Mouse (Mus musculus) midbrain, embryonic 13.5 days (tissue): ENCODE measurements around the gene Dpp9. TPM values are rescaled to one million over a fixed set of nuclear protein-coding genes. Genes with fewer than 3 reads are reported as not detected.

Experiments used
- ATAC-seq: fragments of 200-750 bp; cut with Nextera tagmentation; 2 replicates; pipeline ENCODE4 v1.8.0; 2017; ENCODE audit warnings: mild to moderate bottlenecking, moderate TSS enrichment, moderate library complexity
- H3K27ac ChIP-seq: fragments of 300-500 bp; sonication (generic); 2 replicates; pipeline ENCODE4 v1.5.1; 2015; ENCODE audit warnings: inconsistent platforms, mild to moderate bottlenecking, moderate library complexity
- H3K27me3 ChIP-seq: fragments of 300-500 bp; sonication (generic); 2 replicates; pipeline ENCODE4 v1.6.1; 2015; ENCODE audit warnings: mild to moderate bottlenecking, inconsistent platforms
- H3K36me3 ChIP-seq: fragments of 300-500 bp; sonication (generic); 2 replicates; pipeline ENCODE4 v1.6.1; 2015; ENCODE audit warnings: mild to moderate bottlenecking, inconsistent platforms
- H3K4me1 ChIP-seq: fragments of 300-500 bp; sonication (generic); replicated peaks from 2 replicates; pipeline ENCODE4 v1.6.1; 2015; ENCODE audit warnings: inconsistent platforms
- H3K4me2 ChIP-seq: fragments of 300-500 bp; sonication (generic); replicated peaks from 2 replicates; pipeline ENCODE4 v1.6.1; 2015; ENCODE audit warnings: moderate library complexity, mild to moderate bottlenecking, inconsistent platforms
- H3K4me3 ChIP-seq: fragments of 300-500 bp; sonication (generic); replicated peaks from 2 replicates; pipeline ENCODE4 v1.5.1; 2015; ENCODE audit warnings: mild to moderate bottlenecking, inconsistent platforms
- H3K9ac ChIP-seq: fragments of 300-500 bp; sonication (generic); replicated peaks from 2 replicates; pipeline ENCODE4 v1.6.1; 2015; ENCODE audit warnings: mild to moderate bottlenecking, inconsistent platforms
- H3K9me3 ChIP-seq: fragments of 300-500 bp; sonication (generic); 2 replicates; pipeline ENCODE4 v1.6.1; 2016; ENCODE audit warnings: mild to moderate bottlenecking, inconsistent platforms
- WGBS: fragments of 180-500 bp; shearing (Covaris S2); methylation state at CpG from one replicate; pipeline ENCODE4 v1.1.7; 2015; 5-methylcytosine and 5-hydroxymethylcytosine counted together
- polyA plus RNA-seq: library from polyadenylated mRNA; unstranded; fragments of >200 nt; fragmentation: Nextera tagmentation; extraction: Ambion mirVana; gene quantifications from 2 replicates; pipeline ENCODE4 v1.2.1, GENCODE M21; 2015

The Dpp9 gene
- polyA plus RNA-seq, 1 experiment from 2014 or later: 29.3 TPM

- Histone ChIP-seq H3K9me3 (no peaks in the 10 kb centered on the region), H3K27ac (no peak overlapping the region), H3K4me3 (no peak overlapping the region), H3K27me3 (no peaks in the 10 kb centered on the region), H3K9ac (no peak overlapping the region), H3K36me3 (peaks cover 92% of the 10 kb centered on the region), H3K4me1 (no peaks in the 10 kb centered on the region), H3K4me2 (no peak overlapping the region)
- ATAC-seq: no peak
- 94% methylated on average over 8 of the region's 8 CpGs for WGBS
These were observed 16.2 kb downstream of the Dpp9 start for GRCm38 (mm10) chr17:56202476-56202875.

- WGBS: 81% methylated on average over 3 of the region's 3 CpGs
- H3K9ac ChIP-seq: no peak overlapping the region
- H3K36me3 ChIP-seq: peaks cover 92% of the 10 kb centered on the region
- no peak overlapping the region for H3K4me3 ChIP-seq
- no peak for ATAC-seq
- H3K4me2 ChIP-seq: no peak overlapping the region
- no peak overlapping the region for H3K27ac ChIP-seq
- no peaks in the 10 kb centered on the region for H3K27me3 ChIP-seq
- no peaks in the 10 kb centered on the region for H3K4me1 ChIP-seq
- H3K9me3 ChIP-seq: peaks cover 4% of the 10 kb centered on the region; the same call in 1 of the 2 replicates
These were observed 17.1 kb downstream of the Dpp9 start for GRCm38 (mm10) chr17:56201642-56202041.

DNA sequence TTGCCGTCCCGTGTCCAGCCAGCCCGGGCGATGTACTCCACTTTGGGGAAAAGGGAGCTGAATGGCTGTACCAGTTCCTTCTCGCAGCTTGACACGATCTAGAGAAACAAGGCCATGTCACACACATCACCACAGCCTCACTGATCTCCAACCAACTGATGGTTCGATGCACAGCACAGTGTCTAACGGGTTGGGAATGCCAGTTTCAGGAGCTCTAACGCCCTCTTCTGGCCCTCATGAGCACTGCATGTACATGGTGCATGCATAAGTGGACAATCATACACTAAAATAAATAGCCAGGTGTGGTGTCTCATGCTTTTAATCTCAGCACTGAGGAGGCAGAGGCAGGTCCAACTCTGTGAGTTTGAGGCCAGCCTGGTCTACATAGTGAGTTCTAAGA is 18.1 kb downstream of the Dpp9 start:
- WGBS: 82% methylated on average over 9 of the region's 9 CpGs
- no peaks in the 10 kb centered on the region for H3K4me1 ChIP-seq
- H3K36me3 ChIP-seq: peaks cover 92% of the 10 kb centered on the region
- no peak overlapping the region for H3K9ac ChIP-seq
- H3K27ac ChIP-seq: no peak overlapping the region
- no peak overlapping the region for H3K4me3 ChIP-seq
- H3K9me3 ChIP-seq: peaks cover 4% of the 10 kb centered on the region; the same call in 1 of the 2 replicates
- ATAC-seq: no peak
- H3K27me3 ChIP-seq: no peaks in the 10 kb centered on the region
- H3K4me2 ChIP-seq: no peak overlapping the region

GRCm38 (mm10) chr17:56196860-56197259 is 21.8 kb downstream of the Dpp9 start:
- Histone ChIP-seq H3K4me3 (no peak overlapping the region), H3K4me1 (no peaks in the 10 kb centered on the region), H3K27me3 (no peaks in the 10 kb centered on the region), H3K4me2 (no peak overlapping the region), H3K9me3 (peaks cover 4% of the 10 kb centered on the region; the same call in 1 of the 2 replicates), H3K36me3 (peaks cover 92% of the 10 kb centered on the region), H3K9ac (no peak overlapping the region), H3K27ac (no peak overlapping the region)
- 75% methylated on average over 2 of the region's 2 CpGs for WGBS
- ATAC-seq: no peak

- ATAC-seq: no peak
- WGBS: 91% methylated on average over 13 of the region's 13 CpGs
- Histone ChIP-seq H3K4me1 (no peaks in the 10 kb centered on the region), H3K9ac (no peak overlapping the region), H3K36me3 (peaks cover 97% of the 10 kb centered on the region), H3K4me2 (no peak overlapping the region), H3K27me3 (no peaks in the 10 kb centered on the region), H3K27ac (no peak overlapping the region), H3K4me3 (no peak overlapping the region), H3K9me3 (peaks cover 4% of the 10 kb centered on the region; the same call in 1 of the 2 replicates)
These were observed 23.9 kb downstream of the Dpp9 start for GRCm38 (mm10) chr17:56194765-56195164.

DNA sequence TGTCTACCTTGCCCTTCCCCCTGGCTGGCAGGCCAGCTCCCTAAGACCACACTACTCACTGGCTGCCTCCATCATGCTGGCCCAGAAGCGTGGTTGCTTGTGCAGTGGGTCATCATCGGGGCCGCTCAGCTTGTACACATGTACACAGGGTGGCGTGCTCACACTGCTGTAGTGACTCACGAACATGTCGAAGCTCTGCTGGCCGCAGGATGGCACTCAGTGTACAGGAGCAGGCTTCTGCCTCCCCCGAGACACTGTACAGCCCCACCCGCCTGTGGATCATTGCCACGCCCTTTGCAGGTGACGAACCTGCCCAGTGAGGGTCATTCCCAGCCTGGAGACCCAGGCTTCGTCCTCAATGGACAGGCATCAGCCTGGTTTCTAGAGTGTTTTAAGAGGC is 24.3 kb downstream of the Dpp9 start:
- H3K4me2 ChIP-seq: no peak overlapping the region
- H3K9ac ChIP-seq: no peak overlapping the region
- 92% methylated on average over 12 of the region's 12 CpGs for WGBS
- H3K9me3 ChIP-seq: peaks cover 4% of the 10 kb centered on the region; the same call in 1 of the 2 replicates
- H3K4me1 ChIP-seq: no peaks in the 10 kb centered on the region
- no peak overlapping the region for H3K4me3 ChIP-seq
- H3K36me3 ChIP-seq: peaks cover 99% of the 10 kb centered on the region
- H3K27ac ChIP-seq: no peak overlapping the region
- no peak for ATAC-seq
- H3K27me3 ChIP-seq: no peaks in the 10 kb centered on the region

- ATAC-seq: no peak
- H3K4me2 ChIP-seq: no peak overlapping the region
- no peak overlapping the region for H3K27ac ChIP-seq
- no peaks in the 10 kb centered on the region for H3K4me1 ChIP-seq
- no peak overlapping the region for H3K9ac ChIP-seq
- WGBS: 92% methylated on average over 6 of the region's 6 CpGs
- H3K27me3 ChIP-seq: no peaks in the 10 kb centered on the region
- no peak overlapping the region for H3K4me3 ChIP-seq
- peaks cover 96% of the 10 kb centered on the region for H3K36me3 ChIP-seq
- H3K9me3 ChIP-seq: no peaks in the 10 kb centered on the region
These were observed 27.4 kb downstream of the Dpp9 start for GRCm38 (mm10) chr17:56191266-56191665.

- WGBS: 42% methylated on average over 11 of the region's 11 CpGs
- ATAC-seq: 0 out of 2 replicates have a peak, but pooled peaks have one; percentile 15
- peaks cover 26% of the 10 kb centered on the region for H3K4me1 ChIP-seq
- peak overlapping the region; percentile 42 for H3K9ac ChIP-seq
- H3K9me3 ChIP-seq: no peaks in the 10 kb centered on the region
- H3K27me3 ChIP-seq: no peaks in the 10 kb centered on the region
- H3K4me2 ChIP-seq: no peak overlapping the region
- H3K36me3 ChIP-seq: peaks cover 57% of the 10 kb centered on the region
- no peak overlapping the region for H3K4me3 ChIP-seq
- H3K27ac ChIP-seq: peak overlapping the region; percentile 81
These were observed 33.2 kb downstream of the Dpp9 start for GRCm38 (mm10) chr17:56185281-56186141.

- H3K36me3 ChIP-seq: peaks cover 55% of the 10 kb centered on the region
- no peaks in the 10 kb centered on the region for H3K9me3 ChIP-seq
- peak within 1 kb of the TSS; percentile 96 for H3K4me2 ChIP-seq
- ATAC-seq: peak; percentile 94
- H3K9ac ChIP-seq: peak within 1 kb of the TSS; percentile 83
- peak within 1 kb of the TSS; percentile 67 for H3K4me3 ChIP-seq
- WGBS: 0% methylated on average over 47 of the region's 47 CpGs
- H3K4me1 ChIP-seq: peaks cover 26% of the 10 kb centered on the region
- H3K27me3 ChIP-seq: no peaks in the 10 kb centered on the region
- peak within 1 kb of the TSS; percentile 44 for H3K27ac ChIP-seq
These were observed 35.0 kb downstream of the Dpp9 start, which contains the start of gene Mydgf for GRCm38 (mm10) chr17:56183658-56184103. TSS of gene Mydgf (minus strand) at chr17:56183920.

DNA sequence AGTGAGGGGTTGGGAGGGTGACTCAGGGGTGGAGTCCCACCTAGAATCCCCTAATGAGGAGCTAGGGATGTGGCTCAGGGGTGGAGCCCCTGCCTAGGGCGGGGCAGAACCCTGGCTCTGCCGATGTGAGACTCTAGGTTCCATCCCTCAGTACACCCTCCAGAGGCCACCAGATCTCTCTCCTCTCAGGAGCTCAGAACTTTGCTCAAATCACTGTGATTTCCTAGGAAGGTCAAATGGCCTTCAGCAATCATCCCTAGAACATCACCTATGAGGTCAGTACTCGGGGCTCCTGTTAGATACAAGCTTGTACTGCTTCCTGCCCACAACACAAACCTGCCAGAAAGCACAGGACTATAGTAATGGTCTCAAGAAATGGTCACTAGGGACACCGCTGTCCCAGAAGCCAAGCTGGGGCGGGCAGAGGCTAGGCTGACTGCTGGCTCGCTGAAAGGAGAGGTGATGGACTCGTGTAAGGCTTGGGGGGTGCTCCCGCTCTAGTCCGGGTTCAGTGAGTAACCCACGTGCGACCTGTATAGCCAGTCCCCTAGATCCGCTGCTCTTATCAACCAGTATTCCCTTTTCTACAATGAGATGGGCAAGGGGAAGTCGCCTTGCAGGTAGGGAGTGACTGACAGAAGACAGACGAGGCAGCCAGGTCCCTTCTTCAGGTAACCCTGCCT is 35.6 kb downstream of the Dpp9 start:
- 2% methylated on average over 14 of the region's 14 CpGs for WGBS
- H3K9me3 ChIP-seq: no peaks in the 10 kb centered on the region
- peaks cover 26% of the 10 kb centered on the region for H3K4me1 ChIP-seq
- H3K27ac ChIP-seq: peak overlapping the region; percentile 44
- H3K36me3 ChIP-seq: peaks cover 54% of the 10 kb centered on the region
- ATAC-seq: peak; percentile 37
- H3K9ac ChIP-seq: peak overlapping the region; percentile 83
- peak overlapping the region; percentile 67 for H3K4me3 ChIP-seq
- H3K4me2 ChIP-seq: peak overlapping the region; percentile 96
- no peaks in the 10 kb centered on the region for H3K27me3 ChIP-seq

DNA sequence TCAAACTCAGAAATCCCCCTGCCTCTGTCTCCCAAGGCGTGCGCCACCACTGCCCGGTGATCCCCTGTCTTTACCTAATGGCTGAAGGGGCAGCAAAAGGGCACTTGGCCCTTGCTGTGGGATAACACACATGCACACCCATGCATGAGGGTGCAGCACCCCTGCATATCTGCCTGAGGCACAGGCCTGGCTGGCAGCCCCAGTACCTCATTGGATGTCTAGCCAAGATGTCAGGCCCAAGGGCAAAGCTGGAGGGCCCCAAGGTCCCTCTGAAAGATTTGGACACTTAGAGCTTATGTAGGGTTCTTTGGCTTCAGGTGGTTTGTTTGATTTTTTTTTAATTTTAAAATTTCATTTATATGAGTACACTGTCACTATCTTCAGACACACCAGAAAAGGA is 43.3 kb downstream of the Dpp9 start:
- Histone ChIP-seq H3K36me3 (peaks cover 54% of the 10 kb centered on the region), H3K4me2 (no peak overlapping the region), H3K27ac (no peak overlapping the region), H3K4me1 (peaks cover 8% of the 10 kb centered on the region), H3K9ac (no peak overlapping the region), H3K9me3 (no peaks in the 10 kb centered on the region), H3K27me3 (no peaks in the 10 kb centered on the region), H3K4me3 (no peak overlapping the region)
- ATAC-seq: no peak
- 100% methylated on average over 3 of the region's 3 CpGs for WGBS

GRCm38 (mm10) chr17:56173401-56174046 is 45.2 kb downstream of the Dpp9 start:
- WGBS: 66% methylated on average over 10 of the region's 10 CpGs
- Histone ChIP-seq H3K27ac (no peak overlapping the region), H3K9ac (no peak overlapping the region), H3K4me2 (no peak overlapping the region), H3K9me3 (no peaks in the 10 kb centered on the region), H3K36me3 (peaks cover 38% of the 10 kb centered on the region), H3K27me3 (no peaks in the 10 kb centered on the region), H3K4me3 (no peak overlapping the region), H3K4me1 (peaks cover 10% of the 10 kb centered on the region)
- no peak for ATAC-seq
